Mouse (Mus musculus): Measurements from ENCODE around the gene N4bp1.

Gene N4bp1

DNA sequence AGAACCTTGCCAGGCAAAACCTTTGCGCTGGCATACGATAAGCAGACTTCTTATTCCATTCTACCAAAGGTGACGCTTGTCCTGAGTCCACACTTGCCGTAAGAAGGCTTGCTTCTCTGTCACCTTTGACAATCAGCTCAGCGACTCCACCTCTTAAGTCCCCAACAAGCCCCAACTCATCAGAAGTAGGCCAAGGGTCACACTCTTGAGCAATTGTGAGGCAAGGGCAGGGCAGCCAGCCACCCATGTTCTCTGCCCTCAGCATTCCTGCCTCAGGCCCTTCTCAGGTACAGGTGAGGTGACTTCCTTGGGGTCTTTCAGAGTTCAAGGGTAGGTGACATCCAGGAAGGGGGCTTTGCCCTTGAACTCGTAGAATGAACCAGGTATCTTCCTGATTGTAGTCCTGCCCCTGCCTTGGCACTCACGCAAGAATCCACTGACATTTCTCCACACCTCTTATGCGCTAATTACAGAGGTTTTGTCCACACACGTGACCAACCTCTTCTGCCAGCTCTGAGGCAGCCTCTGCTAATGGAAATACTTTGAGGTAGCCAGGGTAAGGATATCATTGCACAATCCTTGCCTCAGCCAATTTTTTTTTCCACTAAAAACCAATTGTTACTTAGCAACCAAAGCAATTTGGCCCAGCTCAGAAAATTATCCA is 118.4 kb downstream of the N4bp1 start:
- DNase-seq (ENCODE audit: extremely low read depth, low read depth, low spot score) = peak; percentile 98

- no peak for DNase-seq (ENCODE audit: extremely low read depth, low read depth, low spot score)
These were observed 119.4 kb downstream of the N4bp1 start for GRCm38 (mm10) chr8:86765669-86766068.

- no peak for DNase-seq (ENCODE audit: extremely low read depth, low read depth, low spot score)
These were observed 119.9 kb downstream of the N4bp1 start for GRCm38 (mm10) chr8:86765155-86765554.

GRCm38 (mm10) chr8:86762806-86763205 is 122.3 kb downstream of the N4bp1 start:
- no peak for DNase-seq (ENCODE audit: extremely low read depth, low read depth, low spot score)

DNA sequence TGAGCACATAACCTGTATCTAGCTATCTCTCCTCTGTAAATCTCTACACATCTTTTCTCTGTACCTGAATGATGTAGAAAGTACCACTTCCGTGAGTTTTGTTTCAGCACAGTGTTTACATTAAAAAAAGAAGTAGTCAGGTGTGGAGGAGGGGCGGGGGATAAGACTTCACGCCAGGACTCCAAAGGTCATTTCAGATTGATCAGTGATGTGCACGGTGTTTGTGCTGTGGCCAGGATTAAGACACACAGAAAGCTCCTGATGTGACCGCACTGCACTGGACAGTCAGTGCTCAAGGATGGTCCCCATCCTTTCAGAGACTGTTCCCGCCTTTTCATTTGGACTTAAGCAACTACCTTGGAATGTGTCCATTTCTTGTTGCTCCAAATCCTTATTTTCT is 124.3 kb downstream of the N4bp1 start:
- no peak for DNase-seq (ENCODE audit: extremely low read depth, low read depth, low spot score)

DNA sequence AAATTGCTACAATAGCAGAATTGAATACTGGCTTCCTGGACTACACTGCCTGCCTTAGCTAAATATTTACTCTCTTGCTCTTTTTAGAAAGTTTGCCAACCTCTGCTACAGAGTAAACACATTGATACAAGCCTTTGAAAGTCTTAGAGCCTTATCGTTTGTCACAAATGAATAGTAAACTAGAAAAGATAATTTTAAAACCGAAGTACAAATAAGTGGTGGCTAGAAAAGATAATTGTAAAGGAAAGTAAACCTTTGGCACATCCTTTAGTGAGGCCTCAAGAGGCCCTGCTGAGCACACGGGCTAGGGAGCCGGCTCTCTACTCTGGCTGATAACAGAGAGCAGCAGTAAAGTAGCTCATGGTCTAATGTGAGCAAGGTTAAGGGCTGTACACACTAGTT is 126.0 kb downstream of the N4bp1 start:
- no peak for DNase-seq (ENCODE audit: extremely low read depth, low read depth, low spot score)

GRCm38 (mm10) chr8:86758651-86759050 is 126.4 kb downstream of the N4bp1 start:
- DNase-seq (ENCODE audit: extremely low read depth, low read depth, low spot score) = no peak

Data from fat pad, adult 2 months (tissue).